Mouse (Mus musculus): ENCODE measurements at regions not wholly inside any gene's neighbourhood (a gene's known extent, or its start where the extent isn't known, plus 50 kb on each side); places are given as distances from the start of the nearest gene placed in this dataset.

DNA sequence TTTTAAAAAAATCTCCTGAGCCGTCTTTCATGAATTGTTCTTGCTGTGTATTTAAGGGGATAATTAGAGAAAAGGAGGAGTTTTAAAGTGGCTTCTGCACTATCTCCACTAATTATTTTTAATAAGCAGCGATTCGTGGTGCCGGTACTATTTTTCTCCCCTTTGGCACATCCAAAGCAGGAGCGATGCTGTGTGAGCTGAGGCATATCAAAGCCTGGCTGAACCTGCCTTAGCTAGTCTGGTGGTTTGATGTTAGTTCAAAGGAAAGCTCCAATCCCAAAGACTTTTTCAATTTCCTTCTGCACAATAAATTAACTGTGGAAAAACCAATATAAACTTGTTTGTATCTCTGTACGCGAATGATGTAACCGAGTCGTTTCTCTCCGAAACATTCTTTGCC lies 79.3 kb upstream of the Tmpo start:
- no peak for TF ChIP-seq CTCF (IDR thresholded peaks at IDR 0.05; ENCODE audit: low read depth, low read length)
- TF ChIP-seq EP300 (IDR thresholded peaks at IDR 0.05; ENCODE audit: insufficient read depth, low read depth, low read length) = no peak

All from ES-Bruce4 (cell line).